8 mouse cellular contexts compared by ENCODE assay signal in genomic region chr4:153484392-153484791, GRCm38 (mm10). TPM values are rescaled to one million over a fixed set of nuclear protein-coding genes. Genes with fewer than 3 reads are reported as not detected.
DNase-seq lines count a peak whose midpoint lies in the region; ATAC-seq and TF ChIP-seq lines count a peak whose summit lies in the region.

No protein-coding gene starts in this region.

- no peak for ATAC-seq in kidney, embryonic 16.5 days (ENCODE audit: low FRiP score, low TSS enrichment)
- ATAC-seq in kidney, postnatal 0 days (replicated peaks; ENCODE audit: low FRiP score, low read depth) = no peak

- peak; percentile 81 for TF ChIP-seq CTCF in kidney, postnatal 0 days (IDR thresholded peaks at IDR 0.05; ENCODE audit: low read depth)

- no peaks in the 10 kb centered on the region for H3K36me3 ChIP-seq in kidney, embryonic 16.5 days (ENCODE audit: insufficient read depth, low read length)
- no peaks in the 10 kb centered on the region for H3K36me3 ChIP-seq in kidney, postnatal 0 days (ENCODE audit: insufficient read depth, low read length)

- peaks cover 23% of the 10 kb centered on the region for H3K4me1 ChIP-seq in kidney, embryonic 16.5 days (ENCODE audit: insufficient read depth, low read length)
- H3K4me1 ChIP-seq in kidney, postnatal 0 days (replicated peaks; ENCODE audit: insufficient read depth, low read length) = peaks cover 13% of the 10 kb centered on the region

- H3K27ac ChIP-seq in kidney, embryonic 16.5 days (ENCODE audit: low read length) = no peak overlapping the region
- no peak overlapping the region for H3K27ac ChIP-seq in kidney, postnatal 0 days

- H3K27me3 ChIP-seq in kidney, embryonic 16.5 days (ENCODE audit: insufficient read depth, low read length) = peaks cover 71% of the 10 kb centered on the region
- peaks cover 51% of the 10 kb centered on the region for H3K27me3 ChIP-seq in kidney, postnatal 0 days (ENCODE audit: insufficient read depth, low read length)

- DNase-seq in kidney, adult 11 months = peak; percentile 40
- peak; percentile 87 for DNase-seq in embryo, embryonic 9.5 days (ENCODE audit: extremely low spot score)
- peak; percentile 12 to 43 for DNase-seq in heart, adult 9 months (ENCODE audit: low spot score in 2 of 2)
- peak; percentile 88 for DNase-seq in kidney, postnatal 0 days (ENCODE audit: low spot score)
- peak; percentile 57 for DNase-seq in liver
- DNase-seq in neural tube, embryonic 10.5 days (ENCODE audit: extremely low spot score, low spot score) = peak; percentile 89
- DNase-seq in urinary bladder, postnatal 25 days (ENCODE audit: low spot score) = peak; percentile 38

- H3K4me2 ChIP-seq in kidney, embryonic 16.5 days (replicated peaks; ENCODE audit: low read depth, low read length) = no peak overlapping the region
- no peak overlapping the region for H3K4me2 ChIP-seq in kidney, postnatal 0 days (ENCODE audit: low read length)

- H3K9ac ChIP-seq in kidney, embryonic 16.5 days (replicated peaks; ENCODE audit: low read length) = no peak overlapping the region
- no peak overlapping the region for H3K9ac ChIP-seq in kidney, postnatal 0 days (ENCODE audit: low read depth, low read length)

- H3K9me3 ChIP-seq in kidney, embryonic 16.5 days (ENCODE audit: low read length) = no peaks in the 10 kb centered on the region
- no peaks in the 10 kb centered on the region for H3K9me3 ChIP-seq in kidney, postnatal 0 days (replicated peaks; ENCODE audit: low read length)

- WGBS in kidney, embryonic 16.5 days = 3% methylated on average over 7 of the region's 7 CpGs
- 3% methylated on average over 7 of the region's 7 CpGs for WGBS in kidney, postnatal 0 days

- H3K4me3 ChIP-seq in kidney, embryonic 16.5 days (ENCODE audit: low read length) = no peak overlapping the region
- no peak overlapping the region for H3K4me3 ChIP-seq in kidney, postnatal 0 days (replicated peaks; ENCODE audit: low read depth, low read length)

RNA-seq across cellular contexts. Expression of gene Ajap1, which starts 1.8 kb away (rescaled TPM):
- 1.5 and 2.6 TPM in 2 replicates for polyA plus RNA-seq in kidney, embryonic 16.5 days (2015; fragmentation: Nextera tagmentation; extraction: Ambion mirVana)
- polyA plus RNA-seq in kidney, postnatal 0 days (2015; fragmentation: Nextera tagmentation; extraction: Ambion mirVana) = 6.3 and 6.9 TPM in 2 replicates

Comparison
In these comparisons a context has a peak if more than half of its experiments do, and no peak if none do; other contexts are left out.
1. DNase-seq: peak in every context shown above with its lines; median percentile 89 in neural tube, embryonic 10.5 days; 88 in kidney, postnatal 0 days; 87 in embryo, embryonic 9.5 days; 57 in liver; 40 in kidney, adult 11 months; 38 in urinary bladder, postnatal 25 days; 28 in heart, adult 9 months.